Mouse (Mus musculus): ENCODE measurements around the gene Rere.

Gene Rere

DNA sequence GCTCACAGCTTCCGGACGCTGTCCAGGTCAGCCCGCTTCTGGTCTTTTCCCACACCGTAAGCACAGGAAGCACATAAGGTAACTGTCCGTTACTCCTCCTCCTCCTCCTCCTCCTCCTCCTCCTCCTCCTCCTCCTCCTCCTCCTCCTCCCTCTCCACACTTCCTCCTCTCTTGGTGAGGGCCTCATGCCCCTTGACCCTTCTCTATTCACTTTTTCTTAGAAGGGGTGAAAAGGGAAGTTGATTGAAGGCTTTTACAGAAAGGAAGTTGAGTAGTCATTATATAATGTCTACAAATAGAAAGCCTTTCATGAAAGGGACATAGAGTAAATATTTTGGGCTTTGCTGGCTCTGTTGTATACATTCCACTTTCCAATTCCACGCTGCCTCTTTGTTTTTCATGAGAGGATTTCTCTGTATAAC is 68.2 kb downstream of the Rere start:
- DNase-seq = no peak

DNA sequence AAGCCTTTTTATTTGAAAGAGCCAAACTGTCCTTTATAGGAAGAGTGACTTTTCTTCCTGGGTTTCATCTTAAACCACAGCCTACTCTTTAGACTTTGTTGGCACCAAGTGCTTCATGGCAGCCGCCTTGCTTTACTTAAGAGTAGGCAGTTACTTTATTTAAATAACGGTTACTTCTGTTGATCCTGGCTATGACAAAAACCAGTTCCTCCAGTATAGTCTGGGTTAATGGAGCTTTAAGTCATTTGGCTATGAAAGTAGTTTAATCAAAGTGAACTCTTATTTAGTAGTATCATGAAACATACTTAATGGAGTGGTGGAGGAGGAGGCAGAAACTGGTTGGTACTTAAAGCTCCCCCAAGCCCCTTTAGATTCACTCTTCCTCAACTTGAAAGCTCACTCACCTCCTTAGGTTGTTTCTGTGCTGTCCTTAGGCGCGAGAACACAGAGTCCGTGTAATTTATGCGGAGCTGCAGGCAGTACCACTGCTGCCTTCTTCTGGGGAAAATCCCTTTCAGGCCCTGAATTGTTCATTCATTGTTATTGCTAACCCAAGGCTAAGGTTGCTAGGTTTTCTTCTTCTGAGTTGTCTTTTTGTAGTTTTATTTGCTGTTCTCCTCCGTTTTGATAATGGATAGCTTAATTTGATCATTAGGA is 70.1 kb downstream of the Rere start:
- DNase-seq = no peak

DNA sequence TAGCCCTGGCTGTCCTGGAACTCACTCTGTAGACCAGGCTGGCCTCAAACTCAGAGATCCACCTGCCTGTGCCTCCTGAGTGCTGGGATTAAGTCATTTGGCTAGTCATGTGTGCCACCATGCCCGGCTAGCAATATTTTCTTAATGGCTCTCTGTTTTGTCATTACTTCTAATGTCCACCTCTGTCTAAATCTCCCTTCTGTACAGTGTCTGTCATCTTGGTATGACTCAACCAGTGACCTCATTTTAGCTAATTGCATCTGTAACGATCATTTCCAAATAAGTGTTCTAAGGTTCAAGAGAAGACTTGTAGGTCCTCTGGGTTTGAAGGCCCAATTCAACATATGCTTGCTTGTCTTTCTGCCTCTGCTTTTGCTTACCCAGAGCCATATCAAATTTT is 71.3 kb downstream of the Rere start:
- DNase-seq = no peak

DNA sequence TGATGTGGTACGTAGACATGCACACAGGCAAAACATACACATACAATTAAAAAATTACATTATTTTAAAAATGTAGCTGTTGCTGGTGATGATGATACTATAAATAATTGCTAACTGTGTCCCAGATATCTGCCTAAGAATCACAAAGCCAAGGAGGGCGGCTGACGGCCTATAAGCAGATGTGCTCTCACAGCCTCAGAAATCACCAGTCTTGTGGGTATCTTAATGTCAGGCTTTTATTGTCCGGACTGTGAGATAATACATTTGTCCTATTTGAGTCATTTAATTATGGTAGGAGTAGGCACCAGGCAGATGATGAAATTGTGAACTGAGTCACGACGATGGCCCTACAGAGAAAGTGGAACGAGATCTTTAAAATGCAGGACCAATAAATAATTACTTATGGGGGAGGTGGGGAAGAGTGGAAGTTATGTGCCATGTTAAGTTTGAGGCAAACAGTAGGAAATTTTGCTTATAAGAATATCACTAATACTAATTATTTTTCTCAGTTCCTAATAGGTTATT is 72.0 kb downstream of the Rere start:
- DNase-seq = no peak

DNA sequence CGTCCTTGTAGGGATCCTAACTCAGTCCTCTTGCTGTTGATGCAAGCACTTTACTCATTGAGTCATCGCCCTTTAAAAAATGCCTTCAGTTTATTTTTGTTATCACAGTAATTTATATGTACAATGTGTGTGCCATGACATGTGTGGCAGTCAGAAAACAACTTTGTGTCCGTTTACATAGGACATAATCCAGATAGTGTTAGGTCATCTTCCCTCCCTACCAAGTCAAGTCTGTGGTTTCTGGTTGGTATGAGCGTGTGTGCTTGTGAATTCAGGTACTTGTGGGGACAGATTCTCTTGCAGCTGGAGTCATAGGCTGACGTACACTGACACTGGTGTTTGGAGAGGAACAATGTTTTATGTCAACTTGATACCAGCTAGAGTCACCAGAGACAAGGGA is 74.4 kb downstream of the Rere start:
- DNase-seq = no peak

DNA sequence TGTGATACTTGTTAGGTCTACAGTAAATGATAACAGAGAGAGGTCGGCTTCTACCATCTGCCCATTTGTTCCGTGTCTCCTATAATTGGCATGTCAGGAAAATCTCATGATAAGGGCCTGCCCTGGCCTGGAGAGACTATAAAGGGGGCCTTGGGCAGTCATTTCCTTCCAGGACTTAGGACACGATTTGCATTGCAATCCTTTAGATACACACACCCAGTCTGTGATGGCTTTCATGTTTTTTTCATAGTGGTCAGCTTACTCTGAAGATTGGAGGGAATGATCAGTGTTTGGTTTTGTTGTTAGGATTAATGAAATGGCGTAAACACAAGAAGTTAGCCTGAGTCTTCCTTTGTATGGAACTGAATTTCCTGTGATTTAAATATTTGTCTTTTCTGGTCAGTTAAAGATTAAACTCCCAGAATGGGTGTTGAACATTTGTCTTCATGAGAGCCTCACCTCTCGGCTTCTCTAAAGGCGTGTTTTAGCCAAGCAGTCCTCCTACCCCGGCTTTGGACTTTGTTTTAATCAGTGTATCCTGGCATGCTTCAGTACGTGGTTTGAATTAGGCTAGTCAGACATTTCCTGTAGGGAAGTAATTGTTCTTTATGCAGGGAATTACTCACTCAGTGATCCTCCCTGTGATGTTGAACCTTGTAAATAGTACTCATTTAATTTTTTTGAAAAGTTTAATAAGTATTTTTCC is 80.7 kb downstream of the Rere start:
- DNase-seq = peak; percentile 26 to 75

DNA sequence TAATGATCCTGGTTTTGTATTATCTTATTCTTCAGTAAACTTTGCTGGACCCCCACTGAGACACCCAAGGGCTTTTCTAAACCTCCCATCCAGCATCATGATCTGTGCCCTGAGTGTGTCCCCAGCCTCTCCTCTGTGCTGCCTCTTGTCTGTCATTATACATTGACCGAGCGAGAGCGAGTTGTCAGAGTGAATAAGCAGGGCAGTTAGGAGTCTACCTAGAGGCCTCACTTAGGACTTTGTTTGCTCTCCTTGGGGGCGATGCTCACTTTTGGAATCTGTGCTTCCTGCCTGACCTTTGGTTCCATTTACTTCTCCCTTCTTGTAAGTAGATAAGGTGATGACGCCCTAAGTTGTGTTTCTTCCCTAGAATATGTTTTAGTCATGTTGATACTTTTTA is 81.4 kb downstream of the Rere start:
- no peak for DNase-seq

DNA sequence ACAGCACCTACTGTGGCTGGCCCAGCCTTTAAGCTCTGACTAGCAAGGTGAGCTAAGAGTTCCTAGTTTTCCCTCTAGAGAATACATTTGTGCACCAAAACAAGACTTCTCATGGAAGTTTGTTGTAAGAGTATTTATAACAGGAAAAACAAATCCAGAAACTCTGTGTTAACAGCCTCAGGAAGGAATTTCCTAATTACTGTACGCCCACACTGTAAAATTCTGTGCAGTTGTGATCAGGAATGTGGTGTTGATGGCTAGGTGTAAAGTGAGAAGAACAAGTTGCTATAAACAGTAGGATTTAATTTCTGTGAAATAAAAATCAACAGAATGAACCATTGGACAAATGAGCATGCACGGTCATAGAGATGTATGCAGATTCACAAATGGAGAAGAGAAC is 83.3 kb downstream of the Rere start:
- DNase-seq = no peak

DNA sequence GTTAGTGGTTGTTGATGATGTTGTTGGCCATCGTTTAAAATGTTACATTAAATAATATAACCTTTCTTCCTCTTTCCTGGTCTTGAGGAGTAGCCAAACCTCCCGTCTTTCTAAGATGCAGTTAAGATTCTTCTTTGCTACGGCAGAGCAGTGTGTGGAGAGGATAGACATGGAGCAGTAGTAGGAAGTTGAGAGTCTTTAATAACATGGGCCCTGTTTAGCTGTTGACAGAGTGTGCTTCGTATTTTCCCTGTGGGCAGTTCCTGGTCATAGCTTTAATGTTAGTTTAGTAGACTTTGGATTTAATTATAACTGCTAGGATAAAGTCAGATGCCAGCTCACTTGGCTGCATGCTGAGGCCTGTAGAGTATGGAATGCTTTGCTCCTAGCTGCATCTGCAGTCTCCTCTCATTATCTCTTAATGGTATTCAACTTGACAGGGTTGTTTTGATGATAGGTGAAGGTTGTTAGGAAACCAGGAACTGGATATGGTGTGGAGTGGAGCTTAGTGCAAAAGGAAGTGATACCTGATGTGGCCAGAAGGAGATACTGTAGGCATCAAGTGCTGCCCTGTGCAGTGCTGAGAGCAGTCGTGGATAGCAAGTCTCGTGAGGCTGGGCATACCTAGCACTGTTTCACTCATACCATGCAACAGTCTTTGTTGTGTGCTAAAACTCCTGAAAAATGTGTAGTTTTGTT is 85.2 kb downstream of the Rere start:
- DNase-seq = peak in 1 of 2 experiments; percentile 23

DNA sequence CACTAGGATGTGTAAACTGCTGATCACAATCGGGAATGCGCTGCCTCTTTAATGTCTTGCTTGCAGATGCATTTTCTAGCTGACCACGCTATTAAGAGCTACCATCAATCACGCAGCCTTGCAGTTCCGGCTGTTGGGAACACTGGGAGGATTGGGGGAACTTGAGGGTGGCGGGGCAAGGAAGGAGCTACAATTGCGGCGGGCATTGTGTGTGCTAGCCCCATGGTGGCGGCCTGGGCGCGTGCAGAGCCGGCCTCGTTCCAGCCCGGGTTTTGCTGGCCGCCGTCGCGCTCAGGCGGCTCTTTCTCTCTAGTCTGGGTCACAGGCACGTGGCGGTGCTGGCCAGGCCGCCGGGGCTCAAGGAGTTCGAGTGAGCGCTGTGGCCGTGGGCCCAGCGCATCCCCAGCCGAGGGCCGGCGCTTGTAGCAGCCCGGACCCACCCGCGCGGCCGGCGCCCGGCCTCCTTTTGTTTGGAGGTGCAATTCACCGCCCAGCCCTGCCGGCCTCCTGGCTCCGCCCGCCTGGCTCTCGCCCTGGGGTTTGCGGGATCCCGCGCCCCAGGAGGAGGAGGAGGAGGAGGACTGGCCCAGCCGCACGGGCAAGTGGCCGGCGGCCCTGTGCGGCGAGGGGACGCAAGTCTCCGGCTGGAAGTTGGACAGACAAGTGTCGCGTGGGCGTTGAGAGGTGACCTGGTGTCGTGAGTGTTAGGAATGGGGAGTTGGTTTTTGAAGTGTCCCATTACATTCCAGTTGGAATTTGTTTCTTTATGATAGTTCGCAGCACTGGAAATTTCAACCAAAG is 90.3 kb downstream of the Rere start:
- DNase-seq = peak; percentile 81 to 89

DNA sequence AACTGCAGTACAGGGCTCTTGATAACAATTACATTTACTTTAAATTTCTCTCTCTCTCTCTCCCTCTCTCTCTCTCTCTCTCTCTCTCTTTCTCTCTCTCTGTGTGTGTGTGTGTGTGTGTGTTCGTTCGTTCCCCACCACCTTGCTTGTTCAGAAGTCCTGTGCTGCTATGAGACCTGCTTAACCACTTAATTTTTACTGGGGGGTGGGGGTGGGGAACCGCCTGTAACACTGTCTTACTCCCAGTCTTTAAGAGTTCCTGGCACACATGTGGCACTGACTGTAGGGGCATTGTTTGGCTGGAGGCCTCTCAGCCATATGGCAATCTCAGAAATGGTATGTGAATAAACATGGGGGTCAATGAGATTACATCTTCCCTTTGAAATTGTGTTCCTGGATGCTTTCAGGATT is 91.2 kb downstream of the Rere start:
- DNase-seq = no peak

DNA sequence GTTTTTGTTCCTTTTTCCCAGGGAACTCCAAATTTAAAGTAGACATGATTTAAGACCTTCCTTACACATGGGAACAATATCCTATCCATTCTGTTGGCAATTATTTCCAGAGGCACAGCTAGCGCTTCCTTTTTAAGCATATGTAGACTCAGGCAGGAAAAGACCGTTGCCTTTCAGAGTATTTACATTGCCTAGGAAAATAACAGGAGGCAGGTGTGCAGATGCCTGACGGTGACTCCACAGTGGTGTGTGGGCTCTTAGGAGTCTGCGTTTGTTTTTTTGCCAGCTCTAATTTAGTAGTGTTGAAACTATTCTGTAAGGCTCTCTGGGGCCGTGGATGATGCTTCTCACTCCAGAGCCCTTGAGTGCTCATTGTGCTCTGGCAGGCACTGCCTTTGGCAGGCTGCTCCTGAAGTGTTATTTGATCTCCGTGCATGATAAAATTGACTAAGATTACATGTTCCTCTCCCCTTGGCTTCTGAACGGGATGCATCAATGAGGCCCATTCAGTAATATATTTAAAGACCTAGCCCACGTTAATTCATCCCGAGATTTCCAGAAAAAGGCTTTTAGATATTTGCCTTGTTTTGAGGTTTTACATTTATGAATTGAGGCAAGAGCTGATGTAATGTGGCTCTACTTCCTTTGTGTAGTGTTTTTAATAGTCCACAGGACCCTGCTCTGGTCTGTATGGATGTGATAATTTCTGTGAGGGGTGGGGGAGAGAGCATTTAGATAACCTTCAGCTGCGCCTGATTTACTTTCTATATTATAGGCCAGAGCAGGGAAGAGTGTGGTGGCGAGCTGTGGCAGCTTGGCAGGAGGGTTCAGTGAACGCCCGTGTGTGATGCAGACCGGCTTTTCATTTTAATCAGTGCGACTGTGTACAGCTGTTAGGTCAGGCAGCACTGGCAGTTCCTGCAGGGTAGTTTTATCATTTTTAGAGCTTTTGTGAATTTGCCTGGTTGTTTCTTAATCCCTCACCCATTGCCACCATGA is 92.0 kb downstream of the Rere start:
- peak in 1 of 2 experiments; percentile 34 for DNase-seq

DNA sequence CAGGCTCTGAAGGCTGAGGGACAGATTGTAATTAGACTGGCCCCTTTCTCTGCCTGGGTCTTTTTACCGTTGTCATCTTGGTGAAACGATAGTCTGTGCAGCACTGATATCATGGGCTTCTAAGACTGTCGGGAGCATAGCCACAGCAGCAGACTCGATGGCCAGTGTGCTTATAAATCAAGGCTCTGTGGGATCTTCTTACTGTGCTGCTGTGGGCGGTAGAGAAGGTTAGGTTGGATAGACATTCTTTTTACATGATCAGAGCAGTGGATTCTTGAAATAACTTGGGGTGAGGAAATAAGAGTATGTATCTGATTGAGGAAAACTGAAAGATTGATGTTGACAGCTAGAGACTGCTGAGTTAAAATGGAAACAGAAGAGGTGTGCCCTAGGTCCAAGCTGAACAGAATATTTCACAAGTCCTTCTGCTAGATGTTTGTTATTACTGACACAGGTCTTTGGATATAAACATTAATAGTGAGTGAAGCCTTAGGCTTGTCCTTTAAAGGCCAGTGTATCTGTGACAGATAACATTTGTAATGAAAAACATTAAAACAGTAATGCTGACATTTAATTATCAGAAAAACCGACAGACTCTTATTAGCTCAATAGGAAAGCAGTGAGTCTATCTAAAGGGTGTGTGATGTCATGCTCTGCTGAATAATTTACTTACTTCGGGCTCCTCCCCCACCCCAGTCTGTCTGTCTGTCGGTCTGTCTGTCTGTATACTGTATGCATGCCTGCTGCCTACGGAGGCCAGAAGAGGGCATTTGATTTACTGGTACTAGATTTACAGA is 93.4 kb downstream of the Rere start:
- DNase-seq = peak in 1 of 2 experiments; percentile 46

DNA sequence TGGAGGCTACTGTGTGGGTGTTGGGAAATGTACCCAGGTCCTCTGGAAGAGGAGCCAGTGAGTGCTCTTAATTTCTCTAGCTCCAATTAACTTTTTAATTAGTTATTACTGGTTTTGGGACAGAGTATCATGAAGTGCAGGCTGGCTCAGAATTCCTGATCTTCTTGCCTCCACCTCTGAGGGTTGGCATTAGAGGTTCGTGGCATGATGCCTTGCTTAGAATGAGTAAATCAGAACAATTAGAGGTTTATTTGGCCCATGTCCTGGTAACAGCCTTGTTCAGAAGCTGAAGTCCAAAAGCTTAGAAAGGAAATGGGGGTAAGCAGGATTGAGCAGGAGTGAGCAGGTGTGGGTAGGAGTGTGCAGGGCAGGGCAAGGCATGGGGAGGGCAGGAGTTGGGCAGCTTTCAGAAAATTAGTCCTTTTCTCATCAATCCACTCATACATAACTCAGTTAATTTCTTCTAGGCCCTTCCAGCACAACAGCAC is 94.0 kb downstream of the Rere start:
- peak; percentile 55 to 75 for DNase-seq

DNA sequence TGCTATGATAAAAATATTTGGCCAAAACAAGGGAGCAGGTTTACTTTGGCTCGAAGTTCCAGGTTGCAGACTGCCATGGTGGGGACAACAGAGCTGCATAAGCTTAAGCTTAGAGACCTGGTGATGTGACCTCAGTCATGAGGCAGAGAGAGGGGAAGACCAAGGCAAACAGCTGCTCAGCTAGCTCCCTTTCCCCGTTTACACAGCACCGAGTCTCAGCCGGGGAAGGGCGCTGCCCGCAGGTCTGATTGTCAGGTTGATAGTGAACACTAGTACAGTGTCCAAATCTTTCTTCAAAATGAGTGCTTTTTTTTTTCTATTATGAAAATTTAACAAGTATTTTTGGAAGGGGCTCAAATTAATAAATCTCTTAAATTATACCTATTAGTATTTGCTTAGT is 97.9 kb downstream of the Rere start:
- DNase-seq = no peak

DNA sequence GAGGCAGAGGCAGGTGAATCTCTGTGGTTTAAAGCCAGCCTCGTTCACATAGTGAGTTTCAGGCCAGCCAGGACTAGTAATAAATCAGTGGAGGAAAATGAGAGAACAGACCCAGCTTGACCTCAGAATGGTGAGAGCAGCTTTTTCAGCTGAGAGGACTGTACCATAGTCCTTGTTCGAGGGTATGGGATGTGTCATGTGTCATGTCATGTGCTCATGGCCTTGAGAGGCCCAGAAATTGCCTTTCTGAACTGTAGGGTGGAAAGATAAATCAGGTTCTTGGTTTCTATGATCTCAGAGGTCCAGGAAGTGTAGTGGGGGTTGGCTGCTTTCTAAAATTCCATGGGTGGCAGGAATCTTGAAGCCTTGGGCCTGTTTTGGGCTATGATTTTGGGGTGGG is 98.3 kb downstream of the Rere start:
- peak in 1 of 2 experiments; percentile 28 for DNase-seq

DNA sequence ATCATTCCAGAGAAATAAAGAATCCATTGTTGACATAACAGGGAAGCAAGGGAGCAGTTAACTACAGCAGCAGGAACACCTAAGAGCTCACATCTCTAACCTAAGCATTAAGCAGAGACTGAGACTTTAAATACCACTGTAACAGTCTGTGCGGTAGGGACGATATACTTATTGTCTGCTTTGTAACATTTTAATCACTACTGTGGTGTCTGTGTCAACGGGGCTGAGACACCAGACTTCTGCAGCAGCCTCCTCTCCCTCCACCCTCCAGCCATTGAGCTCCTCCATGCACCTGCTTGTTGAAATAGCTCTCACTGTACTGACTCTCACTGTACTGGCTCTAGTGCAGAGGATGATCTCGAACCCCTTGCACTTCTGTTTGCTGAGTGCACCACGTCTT is 98.8 kb downstream of the Rere start:
- no peak for DNase-seq

DNA sequence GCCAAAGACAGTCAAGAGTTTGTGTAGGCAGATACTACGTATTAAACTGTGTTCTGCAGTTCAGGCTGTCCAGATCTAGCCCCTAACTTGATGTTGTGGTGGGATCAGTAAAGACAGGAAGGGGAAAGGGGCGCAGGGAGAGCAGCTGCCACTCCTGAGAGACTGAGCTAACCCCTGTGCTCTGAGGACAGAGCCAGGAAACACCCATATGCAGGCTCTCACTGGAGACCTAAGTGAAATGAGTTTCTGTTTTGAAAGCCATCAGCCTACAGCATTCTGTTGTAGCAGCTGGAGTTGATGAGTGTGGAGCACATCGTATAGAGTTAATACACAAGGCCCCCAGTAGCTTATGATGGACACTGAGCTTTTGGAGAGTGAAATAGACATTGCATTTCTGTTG is 101.1 kb downstream of the Rere start:
- no peak for DNase-seq

DNA sequence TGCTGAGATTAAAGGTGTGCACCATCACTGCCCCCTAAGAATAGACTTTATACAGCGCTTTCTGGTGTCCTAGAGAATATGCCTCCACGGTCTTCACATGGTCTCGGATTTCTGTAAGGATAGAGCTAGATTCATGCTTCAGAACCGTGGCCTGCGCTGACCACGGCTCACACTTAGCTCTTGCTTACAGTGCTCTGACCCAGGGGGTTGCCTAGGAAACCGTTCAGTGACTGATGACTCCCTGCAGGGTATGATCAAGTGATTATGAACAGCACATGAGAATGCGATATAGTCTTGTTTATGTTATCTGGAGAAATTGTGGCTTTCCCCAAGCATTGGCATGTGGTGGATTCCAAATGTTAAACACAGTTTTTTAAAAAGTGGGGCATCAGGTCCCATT is 103.0 kb downstream of the Rere start:
- no peak for DNase-seq

DNA sequence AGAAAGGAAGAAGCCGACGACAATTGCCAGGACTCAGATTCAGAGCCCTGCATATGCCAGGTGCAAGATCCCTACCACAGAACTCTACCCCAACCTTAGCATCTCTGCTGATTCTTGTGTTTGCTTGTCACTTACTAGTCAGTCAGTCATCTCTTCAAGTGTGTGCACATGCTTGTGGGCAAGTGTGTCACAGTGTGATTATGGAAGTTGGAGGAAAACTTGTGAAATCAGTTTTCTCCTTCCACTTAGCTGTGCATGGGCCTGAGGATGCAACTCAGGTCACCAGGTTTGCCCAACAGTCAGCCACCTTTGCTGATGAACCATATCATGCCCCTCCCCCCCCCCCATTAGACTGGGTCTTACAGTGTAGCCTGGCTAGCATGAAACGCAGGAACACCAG is 103.5 kb downstream of the Rere start:
- no peak for DNase-seq

DNA sequence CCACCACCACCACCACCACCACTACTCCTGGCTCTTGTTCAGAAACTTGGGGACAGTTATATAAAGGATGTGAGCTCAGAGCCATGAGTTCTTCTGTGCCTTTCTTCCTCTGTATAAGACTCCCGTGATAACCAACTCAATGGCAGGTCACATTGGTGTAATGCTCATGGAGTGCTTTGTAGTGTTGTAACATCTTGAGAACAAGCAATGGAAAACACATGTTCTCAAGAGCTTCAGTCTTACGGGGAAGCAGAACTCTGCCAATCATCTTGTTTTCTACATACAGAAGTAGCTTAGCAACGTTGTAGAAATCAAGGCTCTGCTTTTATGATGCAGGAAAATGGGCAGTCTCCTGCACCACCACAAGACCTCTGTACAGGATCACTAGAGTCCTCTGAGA is 107.1 kb downstream of the Rere start:
- DNase-seq = no peak
